Mouse (Mus musculus) urinary bladder, postnatal 0 days (tissue): ENCODE results near the gene Olfr584. TPM values are rescaled to one million over a fixed set of nuclear protein-coding genes. Genes with fewer than 3 reads are reported as not detected.

Source experiments
- polyA plus RNA-seq: library from polyadenylated mRNA; unstranded; fragments of >200 nt; fragmentation: Nextera tagmentation; extraction: Ambion mirVana; gene quantifications from 2 replicates; pipeline ENCODE4 v1.2.1, GENCODE M21; 2015

Gene Olfr584
- polyA plus RNA-seq = not detected in 2 replicates

DNA sequence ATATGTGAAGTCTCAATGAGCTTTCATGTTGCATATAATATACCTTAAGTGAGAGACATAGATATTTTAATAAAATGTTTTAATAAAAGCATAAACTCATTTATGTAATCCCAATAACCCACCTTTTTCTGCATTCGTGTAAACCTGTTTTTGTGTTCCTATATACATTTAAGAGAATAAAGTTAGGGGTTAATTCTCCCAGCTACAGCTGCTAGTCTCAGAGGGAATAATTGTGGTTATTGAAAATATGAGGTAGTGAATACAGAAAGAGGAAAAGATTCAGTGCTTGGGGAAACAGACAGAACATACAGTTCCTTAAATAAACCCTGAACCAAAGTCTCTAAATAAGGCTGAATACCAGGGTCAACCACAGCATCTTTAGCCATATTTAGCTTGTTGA is at the start of gene Olfr584:
Gene Olfr584, plus strand, starts transcription at position 301 of the 400 bp plus-strand sequence.

DNA sequence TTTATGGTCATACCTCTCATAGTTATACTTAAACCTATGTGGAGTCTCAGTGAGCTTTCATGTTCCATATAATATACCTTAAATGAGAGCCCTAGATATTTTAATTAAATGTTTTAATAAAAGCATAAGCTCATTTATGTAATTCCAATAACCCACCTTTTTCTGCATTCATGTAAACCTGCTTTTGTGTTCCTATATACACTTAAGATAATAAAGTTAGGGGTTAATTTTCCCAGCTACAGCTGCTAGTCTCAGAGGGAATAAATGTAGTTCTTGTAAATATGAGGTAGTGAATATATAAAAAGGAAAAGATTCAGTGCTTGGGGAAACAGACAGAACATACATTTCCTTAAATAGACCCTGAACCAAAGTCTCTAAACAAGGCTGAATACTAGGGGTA is 44.0 kb upstream of the Olfr584 start, which contains the start of gene Olfr582:
Gene Olfr582, plus strand, starts transcription at position 301 of the 400 bp plus-strand sequence.

DNA sequence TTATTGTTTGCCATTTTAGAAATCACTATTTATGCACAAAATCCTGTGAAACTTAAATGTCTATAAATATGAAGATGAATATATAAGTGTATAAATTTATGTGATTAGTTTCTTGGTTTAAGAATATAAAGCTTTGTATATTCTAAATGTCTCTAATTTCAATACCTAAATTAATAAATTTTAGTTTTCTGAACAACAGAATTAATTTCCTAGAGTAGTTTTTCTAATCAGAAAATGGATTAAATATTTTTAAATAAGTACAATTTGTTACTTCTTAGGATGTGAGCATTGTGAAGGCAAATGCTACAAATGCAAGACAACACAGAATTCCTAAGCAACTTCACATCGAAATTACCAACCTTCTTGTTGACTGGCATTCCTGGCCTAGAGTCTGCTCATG is 30.7 kb upstream of the Olfr584 start, which contains the start of gene Olfr583:
Gene Olfr583, plus strand, starts transcription at position 301 of the 400 bp plus-strand sequence.

DNA sequence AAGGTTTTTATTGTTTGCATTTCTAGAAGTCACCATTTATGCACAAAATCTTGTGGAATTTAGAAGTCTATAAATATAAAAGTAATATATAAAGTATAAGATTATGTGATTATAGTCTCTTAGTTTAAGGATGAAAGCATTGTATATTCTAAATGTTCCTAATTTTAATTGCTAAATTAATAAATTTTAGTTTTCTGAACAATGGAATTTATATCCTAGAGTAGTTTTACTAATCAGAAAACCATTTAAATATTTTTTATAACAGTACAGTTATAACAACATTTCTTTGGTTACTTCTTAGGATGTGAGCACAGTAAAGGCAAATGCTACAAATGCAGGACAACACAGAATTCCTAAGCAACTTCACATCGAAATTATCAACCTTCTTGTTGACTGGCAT is 15.7 kb downstream of the Olfr584 start, which contains the start of gene Olfr585:
Gene Olfr585, plus strand, starts transcription at position 301 of the 400 bp plus-strand sequence.

DNA sequence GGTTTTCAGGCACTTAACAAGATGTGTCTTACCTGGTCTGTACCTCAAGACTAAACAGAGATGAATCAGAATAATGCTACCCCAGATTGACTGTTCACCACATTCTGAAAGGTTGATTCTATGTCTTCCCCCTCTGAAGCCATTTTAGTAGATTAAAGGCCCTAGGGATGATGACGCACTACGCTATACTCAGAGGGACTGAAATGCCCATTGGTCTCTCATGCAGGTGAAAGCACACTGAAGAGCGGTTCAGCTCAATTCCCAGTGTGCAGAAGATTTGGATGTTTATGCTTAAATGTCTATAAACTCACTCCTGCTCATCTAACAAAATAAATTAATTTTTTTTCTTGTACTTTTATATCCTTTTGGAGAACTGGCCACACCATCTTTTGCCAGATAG is 43.9 kb downstream of the Olfr584 start, which contains the start of gene Olfr586:
Gene Olfr586, minus strand, starts transcription at position 101 of the 400 bp plus-strand sequence.

Other genes starting within 250 kb of the Olfr584 start
- gene Olfr566, start 223.1 kb upstream of the Olfr584 start, polyA plus RNA-seq = not detected in 2 replicates
- gene Olfr568, start 204.8 kb upstream of the Olfr584 start, polyA plus RNA-seq = not detected in 2 replicates
- gene Olfr569, start 191.0 kb upstream of the Olfr584 start, polyA plus RNA-seq = not detected in 2 replicates
- gene Olfr570, start 187.3 kb upstream of the Olfr584 start, polyA plus RNA-seq = not detected in 2 replicates
- not detected in 2 replicates for gene Olfr571, start 164.3 kb upstream of the Olfr584 start, polyA plus RNA-seq
- not detected in 2 replicates for gene Olfr572, start 157.5 kb upstream of the Olfr584 start, polyA plus RNA-seq
- gene Olfr573-ps1, start 139.3 kb upstream of the Olfr584 start, polyA plus RNA-seq = not detected in 2 replicates
- not detected in 2 replicates for gene Olfr574, start 133.4 kb upstream of the Olfr584 start, polyA plus RNA-seq
- not detected in 2 replicates for gene Olfr575, start 123.1 kb upstream of the Olfr584 start, polyA plus RNA-seq
- not detected in 2 replicates for gene Olfr576, start 119.2 kb upstream of the Olfr584 start, polyA plus RNA-seq
- gene Olfr577, start 105.9 kb upstream of the Olfr584 start, polyA plus RNA-seq = not detected in 2 replicates
- not detected in 2 replicates for gene Olfr578, start 92.6 kb upstream of the Olfr584 start, polyA plus RNA-seq
- not detected in 2 replicates for gene Olfr582, start 43.9 kb upstream of the Olfr584 start, polyA plus RNA-seq
- not detected in 2 replicates for gene Olfr583, start 30.6 kb upstream of the Olfr584 start, polyA plus RNA-seq
- gene Olfr585, start 15.8 kb downstream of the Olfr584 start, polyA plus RNA-seq = not detected in 2 replicates
- not detected in 2 replicates for gene Olfr586, start 43.8 kb downstream of the Olfr584 start, polyA plus RNA-seq
- gene Olfr588-ps1, start 59.0 kb downstream of the Olfr584 start, polyA plus RNA-seq = not detected in 2 replicates
- not detected in 2 replicates for gene Olfr589, start 74.5 kb downstream of the Olfr584 start, polyA plus RNA-seq
- not detected in 2 replicates for gene Olfr591, start 96.5 kb downstream of the Olfr584 start, polyA plus RNA-seq
- not detected in 2 replicates for gene Olfr592, start 102.9 kb downstream of the Olfr584 start, polyA plus RNA-seq
- gene Olfr593, start 130.0 kb downstream of the Olfr584 start, polyA plus RNA-seq = not detected in 2 replicates
- not detected in 2 replicates for gene Olfr594, start 135.1 kb downstream of the Olfr584 start, polyA plus RNA-seq
- not detected in 2 replicates for gene Usp17ld, start 170.6 kb downstream of the Olfr584 start, polyA plus RNA-seq
- gene Olfr596, start 223.8 kb downstream of the Olfr584 start, polyA plus RNA-seq = not detected in 2 replicates
- gene Olfr597, start 234.4 kb downstream of the Olfr584 start, polyA plus RNA-seq = not detected in 2 replicates
- gene Olfr598, start 241.7 kb downstream of the Olfr584 start, polyA plus RNA-seq = not detected in 2 replicates